ENCODE assay signal across 8 mouse cellular contexts in the genomic region with DNA sequence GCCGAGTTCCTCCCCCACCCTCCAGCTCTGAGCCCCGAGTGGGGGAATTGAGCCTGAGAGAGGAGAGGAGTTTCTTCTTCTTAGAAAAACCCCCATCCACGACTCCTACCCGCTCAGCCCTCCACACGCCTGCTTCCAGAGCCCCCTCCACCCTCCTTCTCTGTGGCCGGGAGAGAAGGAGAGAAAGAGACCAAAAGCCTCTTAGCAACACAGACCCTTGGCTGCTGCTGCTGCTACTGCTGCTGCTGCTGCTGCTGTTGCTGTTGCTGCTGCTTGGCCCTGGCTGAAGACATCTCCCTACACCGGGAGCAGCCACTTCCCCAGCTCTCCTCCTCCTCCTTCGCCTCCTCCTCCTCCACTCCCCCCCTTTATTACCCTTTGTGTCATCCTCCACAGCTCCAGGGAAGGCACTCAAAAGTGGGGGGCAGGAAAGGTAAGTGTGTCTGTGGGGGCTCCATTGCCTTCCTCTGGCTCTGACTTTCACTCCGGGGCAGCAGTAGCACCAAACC. TPM values are rescaled to one million over a fixed set of nuclear protein-coding genes. Genes with fewer than 3 reads are reported as not detected.
A peak's percentile ranks its signal among the peaks of the same experiment; 100 is the strongest.
DNase-seq lines count a peak whose midpoint lies in the region; ATAC-seq and TF ChIP-seq lines count a peak whose summit lies in the region.

No protein-coding gene starts in this region.

- peak; percentile 58 for ATAC-seq in midbrain, postnatal 0 days (ENCODE audit: low FRiP score)
- ATAC-seq in stomach, embryonic 14.5 days (ENCODE audit: insufficient number of reproducible peaks, insufficient read depth, low FRiP score, low read depth) = peak; percentile 59

- peak overlapping the region; percentile 93 for H3K9ac ChIP-seq in liver, adult 2 months (ENCODE audit: low read depth, low read length)
- peak overlapping the region; percentile 81 for H3K9ac ChIP-seq in midbrain, postnatal 0 days (replicated peaks; ENCODE audit: low read length, poor library complexity, severe bottlenecking)
- H3K9ac ChIP-seq in stomach, embryonic 14.5 days (replicated peaks; ENCODE audit: low read depth, low read length) = peak overlapping the region; percentile 83

- TF ChIP-seq POLR2A in liver, adult 2 months (IDR thresholded peaks at IDR 0.05; ENCODE audit: extremely low read depth, insufficient read depth, low read length) = no peak

- H3K4me2 ChIP-seq in midbrain, postnatal 0 days (ENCODE audit: low read depth, low read length, poor library complexity, severe bottlenecking) = peak overlapping the region; percentile 48
- peak overlapping the region; percentile 62 for H3K4me2 ChIP-seq in stomach, embryonic 14.5 days (replicated peaks; ENCODE audit: low read depth, low read length)

- H3K27ac ChIP-seq in liver, adult 2 months (replicated peaks; ENCODE audit: insufficient read depth, low read depth, low read length) = peak overlapping the region; percentile 93
- peak overlapping the region; percentile 95 for H3K27ac ChIP-seq in midbrain, postnatal 0 days (ENCODE audit: low read depth, low read length)
- H3K27ac ChIP-seq in stomach, embryonic 14.5 days (ENCODE audit: low read length) = peak overlapping the region; percentile 97

- intact Hi-C loops in gastrocnemius, postnatal 36 days (cut with DNase I) = no loop called here

- peaks cover 12% of the 10 kb centered on the region; the same call in 1 of the 2 replicates for H3K79me2 ChIP-seq in liver, adult 2 months (ENCODE audit: control insufficient read depth, insufficient read depth, low read length)

- DNase-seq in thymus, postnatal 25 days = peak; percentile 68
- no peak for DNase-seq in thymus, postnatal 0 days (ENCODE audit: low spot score)
- peak; percentile 57 for DNase-seq in embryo, embryonic 11 days
- peak; percentile 7 to 33 for DNase-seq in gastrocnemius, postnatal 36 days
- peak; percentile 52 for DNase-seq in kidney, adult 18-20 months
- DNase-seq in liver, adult 2 months (ENCODE audit: extremely low read depth, low read depth, low spot score) = peak; percentile 20
- DNase-seq in midbrain, postnatal 0 days (ENCODE audit: low spot score) = peak; percentile 49

- peak overlapping the region; percentile 94 for H3K4me3 ChIP-seq in liver, adult 2 months (ENCODE audit: insufficient read depth, low read depth, low read length)
- H3K4me3 ChIP-seq in midbrain, postnatal 0 days (ENCODE audit: low read depth, low read length) = peak overlapping the region; percentile 76
- peak overlapping the region; percentile 90 for H3K4me3 ChIP-seq in stomach, embryonic 14.5 days (ENCODE audit: low read depth, low read length)

- TF ChIP-seq CTCF in liver, adult 2 months (IDR thresholded peaks at IDR 0.05; ENCODE audit: low read depth, low read length) = no peak
- TF ChIP-seq CTCF in midbrain, postnatal 0 days (IDR thresholded peaks at IDR 0.05) = no peak

- H3K4me1 ChIP-seq in liver, adult 2 months (ENCODE audit: control insufficient read depth, insufficient read depth, low read length) = peaks cover 3% of the 10 kb centered on the region; the same call in 1 of the 2 replicates
- no peaks in the 10 kb centered on the region for H3K4me1 ChIP-seq in midbrain, postnatal 0 days (ENCODE audit: insufficient read depth, low read length)
- peaks cover 9% of the 10 kb centered on the region; the same call in 1 of the 2 replicates for H3K4me1 ChIP-seq in stomach, embryonic 14.5 days (ENCODE audit: control insufficient read depth, insufficient read depth, low read length)

- H3K36me3 ChIP-seq in liver, adult 2 months (ENCODE audit: control insufficient read depth, insufficient read depth, low read length) = no peaks in the 10 kb centered on the region
- H3K36me3 ChIP-seq in midbrain, postnatal 0 days (ENCODE audit: insufficient read depth, low read length) = no peaks in the 10 kb centered on the region
- H3K36me3 ChIP-seq in stomach, embryonic 14.5 days (ENCODE audit: control insufficient read depth, insufficient read depth, low read length) = no peaks in the 10 kb centered on the region

- H3K27me3 ChIP-seq in liver, adult 2 months (ENCODE audit: control insufficient read depth, insufficient read depth, low read length) = no peaks in the 10 kb centered on the region
- H3K27me3 ChIP-seq in midbrain, postnatal 0 days (ENCODE audit: insufficient read depth, low read length) = no peaks in the 10 kb centered on the region
- no peaks in the 10 kb centered on the region for H3K27me3 ChIP-seq in stomach, embryonic 14.5 days (ENCODE audit: control insufficient read depth, insufficient read depth, low read length)

- H3K9me3 ChIP-seq in midbrain, postnatal 0 days (ENCODE audit: low read length) = no peaks in the 10 kb centered on the region
- no peaks in the 10 kb centered on the region for H3K9me3 ChIP-seq in stomach, embryonic 14.5 days (ENCODE audit: control insufficient read depth, low read depth, low read length)

- 0% methylated on average over 9 of the region's 9 CpGs for WGBS in liver, adult 2 months
- WGBS in midbrain, postnatal 0 days = 0% methylated on average over 7 of the region's 9 CpGs
- WGBS in stomach, embryonic 14.5 days = 0% methylated on average over 8 of the region's 9 CpGs

RNA-seq across cellular contexts. Expression of gene Orc4, which starts 0.3 kb away (rescaled TPM):
- polyA plus RNA-seq in thymus, postnatal 0 days (2015; fragmentation: Nextera tagmentation; extraction: Ambion mirVana) = 105 and 113 TPM in 2 replicates
- total RNA-seq in gastrocnemius, postnatal 36 days (2021) = 10 to 100 TPM; 26.2 to 30.1 TPM
- total RNA-seq in liver, adult 2 months (2014; rRNA removed) = 23.0 and 26.6 TPM in 2 replicates
- polyA plus RNA-seq in liver, adult 2 months (2012; rRNA removed) = 3.1 and 3.9 TPM in 2 replicates
- 42.9 and 86.2 TPM in 2 replicates for total RNA-seq in midbrain, postnatal 0 days (2014; rRNA removed)
- polyA plus RNA-seq in midbrain, postnatal 0 days (2015; fragmentation: Nextera tagmentation; extraction: Ambion mirVana) = 69.0 and 75.0 TPM in 2 replicates
- 117 and 127 TPM in 2 replicates for polyA plus RNA-seq in stomach, embryonic 14.5 days (2014; fragmentation: Nextera tagmentation; extraction: Ambion mirVana)

RNA-seq across cellular contexts. Expression of gene Mbd5, which starts 0.5 kb away (rescaled TPM):
- 14.3 and 18.8 TPM in 2 replicates for polyA plus RNA-seq in thymus, postnatal 0 days (2015; fragmentation: Nextera tagmentation; extraction: Ambion mirVana)
- total RNA-seq in gastrocnemius, postnatal 36 days (2021) = 10 to 100 TPM; 29.5 to 31.0 TPM
- 10.3 and 12.0 TPM in 2 replicates for total RNA-seq in liver, adult 2 months (2014; rRNA removed)
- polyA plus RNA-seq in liver, adult 2 months (2012; rRNA removed) = 2.4 and 2.6 TPM in 2 replicates
- total RNA-seq in midbrain, postnatal 0 days (2014; rRNA removed) = 27.6 and 27.7 TPM in 2 replicates
- 22.7 and 25.1 TPM in 2 replicates for polyA plus RNA-seq in midbrain, postnatal 0 days (2015; fragmentation: Nextera tagmentation; extraction: Ambion mirVana)
- 39.6 and 41.8 TPM in 2 replicates for polyA plus RNA-seq in stomach, embryonic 14.5 days (2014; fragmentation: Nextera tagmentation; extraction: Ambion mirVana)

Comparison
In these comparisons a context has a peak if more than half of its experiments do, and no peak if none do; other contexts are left out.
1. RNA of gene Orc4, which starts 0.3 kb away (polyA plus RNA-seq): 117 to 127 TPM in stomach, embryonic 14.5 days, 105 to 113 TPM in thymus, postnatal 0 days and 69.0 to 75.0 TPM in midbrain, postnatal 0 days; 3.1 to 3.9 TPM in liver, adult 2 months; every median in the first group is over 10 times any median in the second.
2. Peak in every context shown above with its lines, with median percentiles within 50 percentile points of each other: H3K27ac ChIP-seq, H3K4me3 ChIP-seq and H3K9ac ChIP-seq.